Mouse (Mus musculus) megakaryocyte, embryonic 14.5 days (primary cell): ENCODE data around the gene Lancl3.

Source experiments
- FLI1 ChIP-seq: IDR thresholded peaks from 2 replicates; pipeline ENCODE4 v1.6.1; 2012; ENCODE audit warnings: low read length, inconsistent platforms, mixed read lengths
- GATA1 ChIP-seq: IDR thresholded peaks from 3 replicates; pipeline ENCODE4 v1.6.1; 2012; ENCODE audit warnings: mixed read lengths, low read length, inconsistent platforms, borderline replicate concordance

DNA sequence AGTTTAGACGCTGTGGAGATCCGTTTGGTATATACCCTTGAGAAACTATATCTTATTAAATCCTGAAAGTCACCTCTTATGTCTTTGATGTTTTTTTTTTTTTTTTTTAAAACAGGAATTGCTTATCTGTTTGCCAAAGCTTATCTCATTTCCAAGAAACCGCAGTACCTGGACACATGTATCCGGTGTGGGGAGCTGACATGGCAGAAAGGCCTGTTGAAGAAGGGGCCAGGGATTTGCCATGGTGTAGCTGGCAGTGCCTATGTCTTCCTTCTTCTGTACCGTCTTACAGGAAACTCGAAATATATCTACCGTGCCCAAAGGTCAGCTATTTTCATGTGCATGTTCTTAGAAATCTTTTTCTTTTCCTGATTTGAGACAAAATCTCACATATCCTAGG is 58.1 kb downstream of the Lancl3 start:
- TF ChIP-seq GATA1 = no peak
- no peak for TF ChIP-seq FLI1
